Mouse (Mus musculus) adipose tissue, adult 10 weeks (tissue): ENCODE measurements around the gene Hyal4. TPM values are rescaled to one million over a fixed set of nuclear protein-coding genes. Genes with fewer than 3 reads are reported as not detected.

Experiments
- polyA plus RNA-seq: library from polyadenylated mRNA; stranded (reverse); fragments of 350-450 nt; fragmentation: Illumina TruSeq; extraction: RNeasy Lipid Tissue Mini Kit (QIAGEN cat#74804); gene quantifications from one replicate; pipeline ENCODE4 v1.2.3, GENCODE M21; 2014; ENCODE audit warnings: low read depth, low replicate concordance

The Hyal4 gene
- polyA plus RNA-seq = not detected

GRCm38 (mm10) chr6:24748029-24748428, at the start of gene Hyal4:
Gene Hyal4, plus strand, starts transcription at chr6:24748329.

GRCm38 (mm10) chr6:24732945-24733344, 15.2 kb upstream of the Hyal4 start, which contains the start of gene Hyal6:
Gene Hyal6, plus strand, starts transcription at chr6:24733245.

GRCm38 (mm10) chr6:24790888-24791287, 42.8 kb downstream of the Hyal4 start, which contains the start of gene Spam1:
Gene Spam1, plus strand, starts transcription at chr6:24791188.

Other genes starting within 250 kb of the Hyal4 start
- 1.8 TPM for gene Iqub, start 233.3 kb upstream of the Hyal4 start, polyA plus RNA-seq
- 126 TPM for gene Ndufa5, start 220.3 kb upstream of the Hyal4 start, polyA plus RNA-seq
- 1.1 TPM for gene Asb15, start 220.2 kb upstream of the Hyal4 start, polyA plus RNA-seq
- not detected for gene Lmod2, start 150.6 kb upstream of the Hyal4 start, polyA plus RNA-seq
- gene Wasl, start 83.3 kb upstream of the Hyal4 start, polyA plus RNA-seq = 33.1 TPM
- 0.98 TPM for gene Hyal6, start 15.1 kb upstream of the Hyal4 start, polyA plus RNA-seq
- 0.78 TPM for gene Spam1, start 42.9 kb downstream of the Hyal4 start, polyA plus RNA-seq
- 1.1 TPM for gene Hyal5, start 109.7 kb downstream of the Hyal4 start, polyA plus RNA-seq
- gene Tmem229a, start 208.0 kb downstream of the Hyal4 start, polyA plus RNA-seq = 0.47 TPM